Mouse (Mus musculus): Measurements from ENCODE around the gene Card9. TPM values are rescaled to one million over a fixed set of nuclear protein-coding genes. Genes with fewer than 3 reads are reported as not detected.

The Card9 gene
- total and polyA plus RNA-seq, 2 experiments from 2014 or later: 0.31 to 1.5 TPM

DNA sequence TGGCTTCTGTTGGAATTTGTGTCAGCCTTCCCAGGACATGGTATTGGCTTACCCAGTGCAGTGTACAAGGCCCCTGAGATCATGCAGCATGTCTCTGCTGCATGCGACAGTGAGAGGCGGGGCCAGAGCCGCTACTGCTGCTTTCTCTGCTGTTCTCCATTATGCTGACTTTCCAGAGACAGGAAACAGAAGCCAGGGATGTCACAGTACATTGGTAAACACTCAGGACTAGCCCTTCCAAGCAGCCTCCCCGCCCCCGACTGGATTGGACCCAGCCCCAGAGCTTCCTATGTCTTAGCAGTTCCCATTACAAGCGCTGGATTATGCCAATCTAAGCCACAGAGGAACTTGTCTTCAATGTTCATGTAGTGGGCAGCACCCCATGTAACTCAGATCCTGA is 12.5 kb downstream of the Card9 start:
- Histone ChIP-seq H3K36me3 (replicated peaks; ENCODE audit: control insufficient read depth, insufficient read depth, low read length) (peaks cover 67% of the 10 kb centered on the region), H3K4me1 (ENCODE audit: control insufficient read depth, insufficient read depth) (peaks cover 24% of the 10 kb centered on the region), H3K9ac (replicated peaks; ENCODE audit: low read depth, low read length) (no peak overlapping the region), H3K4me2 (ENCODE audit: low read depth, low read length) (no peak overlapping the region), H3K27ac (ENCODE audit: low read depth) (peak overlapping the region; percentile 48), H3K9me3 (replicated peaks; ENCODE audit: control insufficient read depth, low read length) (no peaks in the 10 kb centered on the region), H3K4me3 (ENCODE audit: low read depth, low read length) (no peak overlapping the region), H3K27me3 (ENCODE audit: control insufficient read depth, insufficient read depth, low read length) (no peaks in the 10 kb centered on the region)
- ATAC-seq (ENCODE audit: insufficient read depth, low read depth) (peak; percentile 31), DNase-seq (ENCODE audit: low spot score) (peak; percentile 51)
- no peak for TF ChIP-seq CTCF (IDR thresholded peaks at IDR 0.05; ENCODE audit: low read depth)
- 48% methylated on average over 6 of the region's 6 CpGs for WGBS

DNA sequence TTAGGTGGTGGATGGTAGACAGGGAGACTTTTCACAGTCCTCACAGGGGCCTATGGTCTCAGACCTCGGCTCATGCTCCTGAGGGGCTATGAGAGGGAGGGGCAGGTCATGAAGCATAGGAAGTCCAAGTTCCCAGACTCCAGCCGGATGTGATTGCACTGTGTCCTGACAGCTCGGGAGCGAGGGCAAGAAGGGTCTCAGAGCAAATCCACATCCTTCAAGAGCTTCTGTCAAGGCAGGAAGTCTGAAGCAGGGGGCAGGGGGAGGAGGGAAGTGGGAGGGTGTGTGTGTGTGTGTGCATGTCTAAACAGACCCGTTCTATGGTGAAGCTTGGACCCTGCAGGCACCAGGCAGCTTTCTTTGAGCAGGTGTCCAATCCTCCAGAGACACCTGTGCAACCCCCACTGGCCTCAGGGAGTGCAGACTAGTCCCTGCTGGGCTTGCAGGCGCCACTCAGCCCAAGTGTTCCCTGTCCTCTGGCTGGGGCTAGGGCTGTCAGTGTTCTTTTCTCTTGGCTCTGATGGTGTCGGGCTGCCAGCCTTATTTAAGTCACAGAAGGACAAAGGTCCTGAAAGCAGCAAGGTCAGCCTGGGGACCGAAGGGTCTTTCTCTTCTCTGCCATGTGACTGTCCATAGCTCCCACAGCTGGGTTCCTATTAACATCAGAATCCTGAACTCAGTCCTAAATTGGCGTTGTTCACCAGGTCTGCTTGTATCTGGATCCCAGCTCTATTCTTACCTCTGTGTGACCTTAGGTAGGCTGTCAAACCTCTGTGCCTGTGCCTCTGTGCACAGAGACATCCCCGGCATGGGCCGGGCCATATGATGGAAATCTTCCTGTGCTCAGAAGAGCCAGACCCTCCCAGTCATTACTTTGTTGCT is 17.9 kb downstream of the Card9 start:
- Histone ChIP-seq H3K27me3 (ENCODE audit: control insufficient read depth, insufficient read depth, low read length) (no peaks in the 10 kb centered on the region), H3K36me3 (replicated peaks; ENCODE audit: control insufficient read depth, insufficient read depth, low read length) (peaks cover 60% of the 10 kb centered on the region), H3K9me3 (replicated peaks; ENCODE audit: control insufficient read depth, low read length) (no peaks in the 10 kb centered on the region), H3K4me1 (ENCODE audit: control insufficient read depth, insufficient read depth) (peaks cover 41% of the 10 kb centered on the region), H3K9ac (replicated peaks; ENCODE audit: low read depth, low read length) (no peak overlapping the region; the same call in 1 of the 2 replicates), H3K4me3 (ENCODE audit: low read depth, low read length) (peak overlapping the region; percentile 7; the same call in 1 of the 2 replicates), H3K27ac (ENCODE audit: low read depth) (peak overlapping the region; percentile 96), H3K4me2 (ENCODE audit: low read depth, low read length) (peak overlapping the region; percentile 83)
- 40% methylated on average over 11 of the region's 11 CpGs for WGBS
- DNase-seq (ENCODE audit: low spot score) (peak; percentile 49), ATAC-seq (ENCODE audit: insufficient read depth, low read depth) (no peak)
- TF ChIP-seq EP300 (IDR thresholded peaks at IDR 0.05; ENCODE audit: low read depth): 0 out of 2 replicates have a peak, but pooled peaks have one; percentile 12
- no peak for TF ChIP-seq CTCF (IDR thresholded peaks at IDR 0.05; ENCODE audit: low read depth)

DNA sequence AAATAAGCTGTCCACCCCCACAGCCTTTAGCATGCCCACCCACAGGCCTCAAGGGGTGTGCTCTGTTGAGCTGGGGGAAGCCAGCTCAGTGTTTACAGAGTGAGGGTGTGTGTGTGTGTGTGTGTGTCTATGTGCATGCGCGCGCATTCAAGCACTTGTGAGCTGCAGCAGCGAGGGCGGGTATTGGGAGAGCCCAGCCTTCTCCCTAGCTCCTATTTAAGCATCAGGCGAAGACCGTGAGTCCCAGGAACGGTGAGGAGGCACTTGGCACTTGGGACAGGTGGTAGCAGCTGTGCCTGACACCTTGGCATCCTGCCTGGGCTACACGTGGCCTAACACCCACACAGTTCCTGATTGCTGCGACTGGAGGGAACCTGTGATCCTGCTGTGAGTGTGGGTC is 18.7 kb downstream of the Card9 start:
- Histone ChIP-seq H3K27me3 (ENCODE audit: control insufficient read depth, insufficient read depth, low read length) (no peaks in the 10 kb centered on the region), H3K9ac (replicated peaks; ENCODE audit: low read depth, low read length) (peak overlapping the region; percentile 79; the same call in 1 of the 2 replicates), H3K4me2 (ENCODE audit: low read depth, low read length) (peak overlapping the region; percentile 83), H3K4me3 (ENCODE audit: low read depth, low read length) (peak overlapping the region; percentile 53; the same call in 1 of the 2 replicates), H3K9me3 (replicated peaks; ENCODE audit: control insufficient read depth, low read length) (no peaks in the 10 kb centered on the region), H3K27ac (ENCODE audit: low read depth) (peak overlapping the region; percentile 96), H3K4me1 (ENCODE audit: control insufficient read depth, insufficient read depth) (peaks cover 40% of the 10 kb centered on the region), H3K36me3 (replicated peaks; ENCODE audit: control insufficient read depth, insufficient read depth, low read length) (peaks cover 52% of the 10 kb centered on the region)
- WGBS: 15% methylated on average over 10 of the region's 10 CpGs
- peak; percentile 82 for ATAC-seq (ENCODE audit: insufficient read depth, low read depth)
- TF ChIP-seq EP300 (IDR thresholded peaks at IDR 0.05; ENCODE audit: low read depth) (no peak; the same call in 1 of the 2 replicates), CTCF (IDR thresholded peaks at IDR 0.05; ENCODE audit: low read depth) (no peak)
- DNase-seq (ENCODE audit: low spot score): peak; percentile 90

DNA sequence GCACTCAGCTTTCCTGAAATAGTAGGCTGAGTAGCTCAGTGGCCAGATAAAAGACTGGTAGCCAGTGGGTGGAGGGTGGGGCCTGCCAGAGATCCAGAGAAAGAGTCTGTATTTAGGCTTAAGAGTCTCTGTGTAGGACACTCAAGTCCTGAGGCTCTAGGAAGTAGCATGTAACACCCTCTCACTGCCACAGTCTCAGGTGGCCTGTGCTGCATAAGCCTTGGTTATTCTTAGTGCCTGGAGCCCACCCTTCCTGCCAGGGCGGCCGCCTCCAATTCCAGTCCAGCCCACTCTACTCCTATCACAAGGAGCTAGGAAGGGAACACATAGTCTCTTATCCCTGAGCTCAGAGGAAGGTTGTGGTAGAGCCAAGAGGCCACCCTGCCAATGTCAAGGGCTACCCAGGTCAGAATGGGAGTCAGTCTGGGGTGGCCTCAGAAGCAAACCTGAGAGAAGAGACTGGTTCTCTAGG is 19.2 kb downstream of the Card9 start:
- peak overlapping the region; percentile 83 for H3K4me2 ChIP-seq (ENCODE audit: low read depth, low read length)
- peaks cover 47% of the 10 kb centered on the region for H3K36me3 ChIP-seq (replicated peaks; ENCODE audit: control insufficient read depth, insufficient read depth, low read length)
- 14% methylated on average over 2 of the region's 2 CpGs for WGBS
- DNase-seq (ENCODE audit: low spot score) (peak; percentile 75), ATAC-seq (ENCODE audit: insufficient read depth, low read depth) (peak; percentile 33)
- no peaks in the 10 kb centered on the region for H3K27me3 ChIP-seq (ENCODE audit: control insufficient read depth, insufficient read depth, low read length)
- no peaks in the 10 kb centered on the region for H3K9me3 ChIP-seq (replicated peaks; ENCODE audit: control insufficient read depth, low read length)
- H3K9ac ChIP-seq (replicated peaks; ENCODE audit: low read depth, low read length): peak overlapping the region; percentile 79
- H3K4me1 ChIP-seq (ENCODE audit: control insufficient read depth, insufficient read depth): peaks cover 40% of the 10 kb centered on the region
- TF ChIP-seq CTCF (IDR thresholded peaks at IDR 0.05; ENCODE audit: low read depth): no peak
- peak; percentile 42; the same call in 1 of the 2 replicates for TF ChIP-seq EP300 (IDR thresholded peaks at IDR 0.05; ENCODE audit: low read depth)
- H3K4me3 ChIP-seq (ENCODE audit: low read depth, low read length): peak overlapping the region; percentile 53
- peak overlapping the region; percentile 96 for H3K27ac ChIP-seq (ENCODE audit: low read depth)

DNA sequence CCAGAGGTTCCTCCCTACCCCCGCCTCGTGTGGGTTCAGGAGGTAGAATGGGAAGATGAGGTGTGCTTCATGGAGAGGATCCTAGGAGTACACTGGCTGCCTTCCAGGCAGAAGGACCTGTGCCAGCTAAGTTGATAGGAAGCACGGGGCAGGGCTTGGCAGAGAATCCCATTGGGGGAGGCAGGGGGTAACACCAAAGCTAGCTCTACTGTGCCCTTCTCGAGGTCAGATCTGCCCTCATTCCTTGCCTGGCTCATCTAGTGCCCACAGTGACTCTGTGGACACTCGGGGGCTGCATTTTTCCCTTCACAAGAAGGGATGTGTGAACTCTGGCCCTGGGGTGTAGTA is 21.5 kb downstream of the Card9 start:
- peaks cover 23% of the 10 kb centered on the region for H3K36me3 ChIP-seq (replicated peaks; ENCODE audit: control insufficient read depth, insufficient read depth, low read length)
- TF ChIP-seq EP300 (IDR thresholded peaks at IDR 0.05; ENCODE audit: low read depth) (peak; percentile 81), CTCF (IDR thresholded peaks at IDR 0.05; ENCODE audit: low read depth) (no peak)
- ATAC-seq (ENCODE audit: insufficient read depth, low read depth) (peak; percentile 64), DNase-seq (ENCODE audit: low spot score) (peak; percentile 89)
- no peaks in the 10 kb centered on the region for H3K27me3 ChIP-seq (ENCODE audit: control insufficient read depth, insufficient read depth, low read length)
- WGBS: 19% methylated on average over 5 of the region's 5 CpGs
- H3K9me3 ChIP-seq (replicated peaks; ENCODE audit: control insufficient read depth, low read length): no peaks in the 10 kb centered on the region
- H3K27ac ChIP-seq (ENCODE audit: low read depth): peak overlapping the region; percentile 96
- peak overlapping the region; percentile 83 for H3K4me2 ChIP-seq (ENCODE audit: low read depth, low read length)
- H3K4me1 ChIP-seq (ENCODE audit: control insufficient read depth, insufficient read depth): peaks cover 40% of the 10 kb centered on the region
- H3K4me3 ChIP-seq (ENCODE audit: low read depth, low read length): peak overlapping the region; percentile 53
- peak overlapping the region; percentile 79 for H3K9ac ChIP-seq (replicated peaks; ENCODE audit: low read depth, low read length)

Data from heart, postnatal 0 days (tissue).